Mouse (Mus musculus): ENCODE data around the gene Slc15a5.
"Not testable (repeated sequence)": the region's sequence is repeated elsewhere in the genome, so short reads cannot be mapped to it uniquely, and the experiment has no call there.

Slc15a5 gene

GRCm38 (mm10) chr6:138079816-138080215 lies at the start of gene Slc15a5:
Gene Slc15a5 (minus strand): TSS chr6:138079916.
- in situ Hi-C loops (cut with MboI; ENCODE audit: low sequenced_read_pairs) = no loop called here

GRCm38 (mm10) chr6:138128392-138129335 lies 48.9 kb upstream of the Slc15a5 start:
- in situ Hi-C loops (cut with MboI; ENCODE audit: low sequenced_read_pairs) = no loop called here

DNA sequence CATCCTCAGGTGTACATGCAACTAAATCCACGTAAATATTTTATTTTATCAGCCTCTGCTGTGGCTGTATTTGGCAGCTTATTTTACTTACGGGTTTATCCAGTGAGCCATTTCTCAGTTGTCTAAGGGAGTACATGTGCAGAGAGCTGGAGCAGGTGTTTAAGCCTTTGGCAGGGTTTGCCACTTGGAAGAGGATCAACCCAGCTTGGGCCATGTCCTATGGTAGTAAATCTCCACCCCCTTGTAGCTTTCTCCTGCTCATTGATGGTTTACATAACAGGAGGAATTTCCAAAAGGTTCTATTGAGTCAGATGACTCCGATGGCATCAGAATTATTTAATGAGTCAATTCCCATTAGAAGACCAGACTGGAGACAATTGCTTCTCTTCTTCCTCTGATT lies 37.8 kb upstream of the Slc15a5 start:
- in situ Hi-C loops (cut with MboI; ENCODE audit: low sequenced_read_pairs) = no loop called here

- in situ Hi-C loops (cut with MboI; ENCODE audit: low sequenced_read_pairs) = no loop called here
Measured at GRCm38 (mm10) chr6:138104559-138104958, 24.8 kb upstream of the Slc15a5 start.

GRCm38 (mm10) chr6:138102940-138103339 lies 23.2 kb upstream of the Slc15a5 start:
- in situ Hi-C loops (cut with MboI; ENCODE audit: low sequenced_read_pairs) = no loop called here

GRCm38 (mm10) chr6:138101843-138102242 lies 22.1 kb upstream of the Slc15a5 start:
- in situ Hi-C loops (cut with MboI; ENCODE audit: low sequenced_read_pairs) = no loop called here

GRCm38 (mm10) chr6:138099646-138100045 lies 19.9 kb upstream of the Slc15a5 start:
- in situ Hi-C loops (cut with MboI; ENCODE audit: low sequenced_read_pairs) = no loop called here

DNA sequence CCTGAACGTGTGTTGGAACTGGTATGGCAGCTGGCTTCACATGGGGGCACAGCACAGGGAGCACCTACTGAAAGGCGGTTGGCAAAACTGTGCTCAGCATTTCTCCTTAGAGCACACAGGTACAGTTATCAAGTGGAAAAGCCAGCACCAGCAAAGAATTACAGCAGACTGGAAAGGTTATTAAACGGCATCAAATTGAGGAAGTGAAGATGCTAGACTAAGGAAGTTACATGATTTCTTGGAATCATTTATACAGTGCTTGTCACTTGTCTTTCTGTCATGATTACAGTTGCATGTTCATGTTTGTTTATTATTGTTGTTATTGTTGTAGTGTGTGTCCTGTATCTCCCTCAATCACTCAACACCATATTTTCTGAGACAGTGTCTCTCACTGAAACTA lies 15.3 kb upstream of the Slc15a5 start:
- in situ Hi-C loops (cut with MboI; ENCODE audit: low sequenced_read_pairs) = no loop called here

DNA sequence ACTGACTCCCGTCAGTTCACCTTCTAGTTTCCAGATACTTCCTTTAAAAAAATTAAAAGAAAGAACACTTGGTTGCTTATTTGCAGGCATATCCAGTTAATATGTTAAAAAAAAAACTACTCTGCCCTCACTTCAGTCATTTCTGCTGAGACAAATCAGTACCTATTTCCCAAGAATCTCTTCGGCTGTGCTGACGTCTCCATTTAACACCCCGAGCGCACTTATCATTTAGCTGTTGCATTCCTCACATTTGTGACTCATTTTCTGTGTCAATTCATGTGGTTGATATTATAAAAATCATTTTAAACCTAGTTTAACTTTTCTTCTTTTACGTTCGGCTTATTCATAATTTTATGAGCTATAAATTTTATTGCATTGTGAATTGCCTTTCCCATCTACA lies 12.7 kb upstream of the Slc15a5 start:
- in situ Hi-C loops (cut with MboI; ENCODE audit: low sequenced_read_pairs) = no loop called here

- in situ Hi-C loops (cut with MboI; ENCODE audit: low sequenced_read_pairs) = no loop called here
Measured at GRCm38 (mm10) chr6:138089084-138089483, 9.4 kb upstream of the Slc15a5 start.

DNA sequence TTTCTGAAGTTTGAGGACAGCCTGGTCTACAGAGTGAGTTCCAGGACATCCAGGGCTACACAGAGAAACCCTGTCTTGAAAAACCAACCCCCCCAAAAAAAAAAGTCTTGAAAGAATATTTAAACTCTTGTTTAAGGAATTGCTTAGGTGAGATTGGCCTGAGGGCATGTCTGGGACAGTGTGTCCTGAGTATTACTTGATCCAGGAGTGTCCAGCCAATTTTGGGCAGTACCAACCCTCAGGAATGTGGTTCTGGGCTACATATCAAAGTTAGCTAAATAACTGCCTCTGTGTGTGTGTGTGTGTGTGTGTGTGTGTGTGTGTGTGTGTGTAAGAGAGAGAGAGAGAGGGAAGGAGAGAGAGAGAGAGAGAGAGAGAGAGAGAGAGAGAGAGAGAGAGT lies 6.7 kb upstream of the Slc15a5 start:
- in situ Hi-C loops (cut with MboI; ENCODE audit: low sequenced_read_pairs) = not testable (repeated sequence)

- in situ Hi-C loops (cut with MboI; ENCODE audit: low sequenced_read_pairs) = no loop called here
Measured at GRCm38 (mm10) chr6:138080778-138081549, 1.2 kb upstream of the Slc15a5 start.

- in situ Hi-C loops (cut with MboI; ENCODE audit: low sequenced_read_pairs) = no loop called here
Measured at GRCm38 (mm10) chr6:138077681-138078439, 1.9 kb downstream of the Slc15a5 start.

DNA sequence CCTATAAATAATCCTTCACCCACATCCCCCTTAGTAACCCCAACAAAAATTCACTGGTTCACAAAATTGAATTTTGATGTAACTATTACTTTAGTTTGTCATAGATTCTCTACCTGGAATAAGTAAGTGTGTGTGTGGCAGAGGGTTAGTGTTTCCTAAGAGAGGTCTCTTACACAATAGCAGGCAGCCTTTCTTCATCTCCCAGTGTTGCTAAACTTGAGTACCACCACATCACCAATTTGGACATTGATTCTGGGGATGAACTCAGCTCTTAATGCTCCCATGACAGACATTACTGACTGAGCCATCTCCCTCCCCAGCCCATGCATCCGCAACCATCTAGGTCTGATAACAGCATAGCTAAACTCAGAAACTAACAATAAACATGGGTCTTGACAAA lies 4.0 kb downstream of the Slc15a5 start:
- in situ Hi-C loops (cut with MboI; ENCODE audit: low sequenced_read_pairs) = no loop called here

DNA sequence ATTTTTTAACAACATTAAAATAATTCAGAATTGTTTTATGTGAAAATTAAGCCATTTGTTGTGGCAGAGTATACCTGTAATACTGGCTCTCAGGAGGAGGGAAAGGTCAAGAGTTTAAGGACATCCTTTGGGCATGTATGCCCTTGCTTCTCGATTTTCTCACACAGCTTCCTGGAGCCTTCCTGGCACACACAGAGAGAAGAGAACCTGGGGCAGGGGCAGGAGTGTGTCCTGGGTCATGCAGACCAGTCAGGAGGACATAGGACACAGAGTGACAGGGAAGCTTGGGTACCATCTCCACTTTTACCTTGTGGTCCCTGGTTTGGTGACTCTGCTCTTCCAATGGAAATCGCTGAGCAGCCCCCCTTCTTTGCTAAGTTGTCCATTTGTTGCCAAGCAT lies 6.2 kb downstream of the Slc15a5 start:
- in situ Hi-C loops (cut with MboI; ENCODE audit: low sequenced_read_pairs) = no loop called here

DNA sequence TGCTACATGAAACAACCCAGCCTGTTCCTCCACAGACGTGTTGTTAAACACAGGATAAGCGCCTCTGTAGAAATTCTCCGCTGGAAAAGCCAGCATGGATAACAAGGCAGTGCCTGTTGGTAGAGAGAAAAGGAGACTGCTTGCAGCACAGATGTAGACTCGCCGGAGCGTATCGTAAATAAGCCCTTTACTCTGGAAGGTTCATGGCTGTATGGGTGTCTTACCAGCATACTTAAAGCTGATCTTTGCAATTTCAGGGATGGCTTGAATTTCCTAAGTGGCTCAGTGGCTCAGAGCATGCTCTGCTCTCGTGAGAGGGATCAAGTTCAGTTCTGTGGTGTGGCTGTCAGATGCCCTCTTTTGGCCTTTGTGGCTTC lies 6.8 kb downstream of the Slc15a5 start:
- in situ Hi-C loops (cut with MboI; ENCODE audit: low sequenced_read_pairs) = no loop called here

GRCm38 (mm10) chr6:138072110-138072962 lies 7.4 kb downstream of the Slc15a5 start:
- in situ Hi-C loops (cut with MboI; ENCODE audit: low sequenced_read_pairs) = no loop called here

DNA sequence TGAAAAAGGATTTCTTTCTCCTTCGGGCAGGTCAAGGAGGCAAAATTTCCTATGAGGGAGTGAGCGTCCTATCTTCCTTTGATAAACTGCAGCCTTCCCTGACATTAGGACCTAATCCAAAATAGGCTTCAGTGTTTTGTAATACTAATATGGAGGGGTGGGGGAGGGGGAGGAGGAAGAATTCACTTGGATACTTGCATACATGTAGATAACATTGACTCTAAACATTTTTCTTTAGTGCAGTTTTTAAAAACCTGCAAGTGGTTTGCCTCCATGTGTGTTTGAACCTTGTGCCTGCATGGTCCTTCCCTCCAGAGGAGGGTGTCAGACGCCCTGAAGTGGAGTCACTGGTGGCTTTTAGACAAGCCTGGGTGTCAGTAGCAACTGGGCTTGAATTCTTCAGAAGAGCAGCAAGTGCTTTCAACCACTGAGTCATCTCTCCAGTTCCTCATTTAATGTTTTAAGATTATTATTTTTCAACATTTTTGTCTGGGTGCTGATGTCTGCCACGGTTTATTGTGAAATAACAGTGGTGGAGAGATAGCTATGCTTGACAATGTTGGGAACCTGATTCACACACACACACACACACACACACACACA lies 8.1 kb downstream of the Slc15a5 start:
- in situ Hi-C loops (cut with MboI; ENCODE audit: low sequenced_read_pairs) = no loop called here

GRCm38 (mm10) chr6:138070720-138071504 lies 8.8 kb downstream of the Slc15a5 start:
- in situ Hi-C loops (cut with MboI; ENCODE audit: low sequenced_read_pairs) = no loop called here
